Mouse (Mus musculus) MEL (cell line): ENCODE data around the gene Pogz. TPM values are rescaled to one million over a fixed set of nuclear protein-coding genes. Genes with fewer than 3 reads are reported as not detected.

Experiments
- DNase-seq: peaks from one replicate; pipeline ENCODE4 v3.0.0; 2011; ENCODE audit warnings: low read depth, low spot score
- H3K27ac ChIP-seq: 2 replicates; pipeline ENCODE4 v1.5.1; 2012; ENCODE audit warnings: low read depth, mild to moderate bottlenecking, control low read depth, low read length, moderate library complexity; ENCODE audit not compliant: control insufficient read depth
- H3K27me3 ChIP-seq, 2 experiments: fragments of 150-350 bp in 1 of 2; sonication (generic) in 1 of 2; 2 replicates each; pipeline ENCODE4 v1.6.1; 2012; ENCODE audit warnings: low read length in 2 of 2, mild to moderate bottlenecking in 2 of 2, improper control_type of control experiment in 1 of 2, moderate library complexity in 1 of 2; ENCODE audit not compliant: insufficient read depth in 2 of 2, control insufficient read depth in 1 of 2
- H3K36me3 ChIP-seq, 2 experiments: 2 replicates each; pipeline ENCODE4 v1.6.1; 2012 to 2014; ENCODE audit warnings: low read length in 2 of 2, improper control_type of control experiment in 1 of 2, inconsistent platforms in 1 of 2, mild to moderate bottlenecking in 1 of 2; ENCODE audit not compliant: insufficient read depth in 2 of 2, control insufficient read depth in 1 of 2
- H3K4me1 ChIP-seq, 2 experiments: fragments of 150-350 bp in 1 of 2; sonication (generic) in 1 of 2; 2 replicates each; pipeline ENCODE4 v1.6.1; 2012; ENCODE audit warnings: low read length in 2 of 2, improper control_type of control experiment in 1 of 2, mild to moderate bottlenecking in 1 of 2; ENCODE audit not compliant: insufficient read depth in 2 of 2, control insufficient read depth in 1 of 2
- H3K4me3 ChIP-seq, 2 experiments: fragments of 150-350 bp in 1 of 2; sonication (generic) in 1 of 2; 2 replicates each; pipeline ENCODE4 v1.5.1; 2012; ENCODE audit warnings: low read depth in 2 of 2, low read length in 2 of 2, mild to moderate bottlenecking in 2 of 2, moderate library complexity in 2 of 2, control low read depth in 1 of 2, improper control_type of control experiment in 1 of 2; ENCODE audit not compliant: control insufficient read depth in 1 of 2, insufficient read depth in 1 of 2
- H3K79me2 ChIP-seq: 2 replicates; pipeline ENCODE4 v1.6.1; 2012; ENCODE audit warnings: mild to moderate bottlenecking, low read length, moderate library complexity; ENCODE audit not compliant: control insufficient read depth, poor library complexity, insufficient read depth
- H3K9ac ChIP-seq: 2 replicates; pipeline ENCODE4 v1.6.1; 2012; ENCODE audit warnings: low read depth, mild to moderate bottlenecking, control low read depth, low read length, moderate library complexity; ENCODE audit not compliant: control insufficient read depth, poor library complexity, severe bottlenecking
- H3K9me3 ChIP-seq: fragments of 150-350 bp; sonication (generic); replicated peaks from 2 replicates; pipeline ENCODE4 v1.6.1; 2012; ENCODE audit warnings: mild to moderate bottlenecking, low read length, improper control_type of control experiment, moderate library complexity; ENCODE audit not compliant: insufficient read depth
- E2F4 ChIP-seq: IDR thresholded peaks from 2 replicates; pipeline ENCODE4 v1.6.1; 2011; ENCODE audit warnings: low read depth, low read length, improper control_type of control experiment, borderline replicate concordance
- ELF1 ChIP-seq: IDR thresholded peaks from 2 replicates; pipeline ENCODE4 v1.6.1; 2014; ENCODE audit warnings: low read depth, mild to moderate bottlenecking, inconsistent platforms, low read length, improper control_type of control experiment, moderate library complexity
- GATA1 ChIP-seq: IDR thresholded peaks from 2 replicates; pipeline ENCODE4 v1.6.1; 2011; ENCODE audit warnings: low read depth, low read length, improper control_type of control experiment
- JUND ChIP-seq: IDR thresholded peaks from 2 replicates; pipeline ENCODE4 v1.6.1; 2011; ENCODE audit warnings: low read depth, mild to moderate bottlenecking, improper control_type of control experiment, low read length
- MAFK ChIP-seq: IDR thresholded peaks from 2 replicates; pipeline ENCODE4 v1.6.1; 2011; ENCODE audit warnings: low read depth, mild to moderate bottlenecking, low read length, improper control_type of control experiment, borderline replicate concordance
- MAZ ChIP-seq: IDR thresholded peaks from 2 replicates; pipeline ENCODE4 v1.6.1; 2012; ENCODE audit warnings: low read depth, mild to moderate bottlenecking, inconsistent platforms, low read length, improper control_type of control experiment
- MEF2A ChIP-seq: IDR thresholded peaks from 2 replicates; pipeline ENCODE4 v1.6.1; 2014; ENCODE audit warnings: low read depth, mild to moderate bottlenecking, inconsistent platforms, low read length, improper control_type of control experiment; ENCODE audit not compliant: poor library complexity, insufficient replicate concordance, severe bottlenecking; ENCODE audit errors: extremely low read depth
- MXI1 ChIP-seq: IDR thresholded peaks from 2 replicates; pipeline ENCODE4 v1.6.1; 2011; ENCODE audit warnings: mild to moderate bottlenecking, low read depth, low read length, improper control_type of control experiment
- MYB ChIP-seq: IDR thresholded peaks from 2 replicates; pipeline ENCODE4 v1.6.1; 2011; ENCODE audit warnings: mild to moderate bottlenecking, low read depth, low read length, improper control_type of control experiment
- MYC ChIP-seq: IDR thresholded peaks from 2 replicates; pipeline ENCODE4 v1.6.1; 2011; ENCODE audit warnings: low read depth, mild to moderate bottlenecking, low read length, improper control_type of control experiment, moderate library complexity
- NELFE ChIP-seq: IDR thresholded peaks from 2 replicates; pipeline ENCODE4 v1.6.1; 2011; ENCODE audit warnings: low read depth, low read length, improper control_type of control experiment
- NRF1 ChIP-seq: IDR thresholded peaks from 2 replicates; pipeline ENCODE4 v1.6.1; 2014; ENCODE audit warnings: low read depth, mild to moderate bottlenecking, inconsistent platforms, low read length, improper control_type of control experiment, moderate library complexity; ENCODE audit not compliant: poor library complexity, insufficient read depth, severe bottlenecking
- POLR2A ChIP-seq, 2 experiments: IDR thresholded peaks; 2 replicates each; pipeline ENCODE4 v1.6.1; 2011 to 2012; ENCODE audit warnings: low read length in 2 of 2, mild to moderate bottlenecking in 2 of 2, control low read depth in 1 of 2, improper control_type of control experiment in 1 of 2, low read depth in 1 of 2, moderate library complexity in 1 of 2; ENCODE audit not compliant: control insufficient read depth in 1 of 2, insufficient read depth in 1 of 2, poor library complexity in 1 of 2
- POLR2AphosphoS2 ChIP-seq: IDR thresholded peaks from 2 replicates; pipeline ENCODE4 v1.6.1; 2011; ENCODE audit warnings: low read length, improper control_type of control experiment
- RAD21 ChIP-seq: IDR thresholded peaks from 2 replicates; pipeline ENCODE4 v1.6.1; 2011; ENCODE audit warnings: mild to moderate bottlenecking, low read depth, low read length, improper control_type of control experiment
- RCOR1 ChIP-seq: IDR thresholded peaks from 2 replicates; pipeline ENCODE4 v1.6.1; 2012; ENCODE audit warnings: low read depth, mild to moderate bottlenecking, inconsistent platforms, low read length, improper control_type of control experiment
- SMC3 ChIP-seq: IDR thresholded peaks from 2 replicates; pipeline ENCODE4 v1.6.1; 2011; ENCODE audit warnings: low read depth, low read length, improper control_type of control experiment
- TBP ChIP-seq: IDR thresholded peaks from 2 replicates; pipeline ENCODE4 v1.8.0; 2011; ENCODE audit warnings: low read depth, low read length, improper control_type of control experiment
- TCF12 ChIP-seq: IDR thresholded peaks from 2 replicates; pipeline ENCODE4 v1.6.1; 2014; ENCODE audit warnings: low read depth, mild to moderate bottlenecking, inconsistent platforms, low read length, improper control_type of control experiment, moderate library complexity
- UBTF ChIP-seq: IDR thresholded peaks from 2 replicates; pipeline ENCODE4 v1.6.1; 2012; ENCODE audit warnings: low read depth, mild to moderate bottlenecking, inconsistent platforms, low read length, improper control_type of control experiment, moderate library complexity, borderline replicate concordance; ENCODE audit not compliant: insufficient read depth
- USF1 ChIP-seq: IDR thresholded peaks from 2 replicates; pipeline ENCODE4 v1.6.1; 2014; ENCODE audit warnings: low read depth, mild to moderate bottlenecking, inconsistent platforms, low read length, improper control_type of control experiment, moderate library complexity
- USF2 ChIP-seq, 2 experiments: IDR thresholded peaks; 2 replicates each; pipeline ENCODE4 v1.6.1; 2011 to 2012; ENCODE audit warnings: improper control_type of control experiment in 2 of 2, low read length in 2 of 2, borderline replicate concordance in 1 of 2, inconsistent platforms in 1 of 2, low read depth in 1 of 2, mild to moderate bottlenecking in 1 of 2; ENCODE audit not compliant: insufficient read depth in 1 of 2
- ZC3H11A ChIP-seq: IDR thresholded peaks from 2 replicates; pipeline ENCODE4 v1.6.1; 2012; ENCODE audit warnings: low read depth, mild to moderate bottlenecking, inconsistent platforms, low read length, improper control_type of control experiment
- ZKSCAN1 ChIP-seq: IDR thresholded peaks from 2 replicates; pipeline ENCODE4 v1.6.1; 2012; ENCODE audit warnings: low read depth, mild to moderate bottlenecking, inconsistent platforms, low read length, improper control_type of control experiment, moderate library complexity
- ZMIZ1 ChIP-seq: IDR thresholded peaks from 2 replicates; pipeline ENCODE4 v1.6.1; 2012; ENCODE audit warnings: low read depth, mild to moderate bottlenecking, inconsistent platforms, low read length, improper control_type of control experiment, moderate library complexity
- polyA plus RNA-seq, 2 experiments: library from polyadenylated mRNA; stranded (reverse) in 1 of 2; unstranded in 1 of 2; fragments of >175 nt in 1 of 2; fragments of >200 nt in 1 of 2; gene quantifications; 2 replicates each; pipeline versions ENCODE4 v1.2.1 to v1.2.4; 2012; ENCODE audit warnings: low replicate concordance in 2 of 2, low read depth in 1 of 2; ENCODE audit not compliant: insufficient read length in 2 of 2, insufficient read depth in 1 of 2, missing spikeins in 1 of 2
- total RNA-seq: library from RNA; depleted of rRNA; stranded (reverse); fragments of 300-350 nt; gene quantifications from 2 replicates; pipeline ENCODE4 v1.2.3, GENCODE M21; 2012

Gene Pogz
- total and polyA plus RNA-seq, 3 experiments: 10.6 to 31.6 TPM; not detected in 1

DNA sequence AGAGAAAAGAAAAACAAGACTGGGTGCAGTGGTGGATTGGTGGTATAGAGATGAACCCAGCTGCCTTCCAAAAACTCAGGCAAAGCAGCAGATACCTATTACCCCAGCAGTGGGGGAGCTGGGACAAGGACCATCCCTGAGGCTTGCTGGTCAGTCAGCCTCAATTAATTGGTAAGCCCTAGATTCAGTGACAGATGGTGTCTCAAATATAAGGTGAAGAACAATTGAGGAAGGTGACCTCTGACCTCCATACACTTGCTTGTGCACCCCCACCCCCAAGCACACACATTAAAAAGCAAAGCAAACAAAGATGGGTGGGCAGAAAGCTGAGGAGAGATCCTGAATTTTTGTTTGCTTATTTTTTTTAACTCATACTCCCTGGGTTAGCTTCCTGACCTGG is 41.2 kb upstream of the Pogz start:
- DNase-seq: no peak
- H3K9me3 ChIP-seq: no peaks in the 10 kb centered on the region
- H3K4me1 ChIP-seq: 0 out of 4 replicates have a peak, but pooled peaks cover 0 to 2% of the 10 kb centered on the region in 2 experiments
- TF ChIP-seq MEF2A: no peak
- no peak for TF ChIP-seq POLR2AphosphoS2
- no peak for TF ChIP-seq GATA1
- TF ChIP-seq ELF1: no peak
- TF ChIP-seq MYC: no peak
- no peak for TF ChIP-seq MXI1
- TF ChIP-seq E2F4: no peak
- TF ChIP-seq MAFK: no peak
- TF ChIP-seq TBP: no peak
- TF ChIP-seq MYB: no peak
- no peak for TF ChIP-seq ZC3H11A
- TF ChIP-seq JUND: no peak
- no peak for TF ChIP-seq RCOR1
- no peak for TF ChIP-seq ZMIZ1
- TF ChIP-seq RAD21: no peak
- TF ChIP-seq ZKSCAN1: no peak
- no peak for TF ChIP-seq POLR2A (IDR thresholded peaks at IDR 0.05; ENCODE audit: control insufficient read depth in 1 of 2, insufficient read depth in 1 of 2, low read depth in 1 of 2, low read length in 2 of 2, poor library complexity in 1 of 2)
- TF ChIP-seq UBTF: no peak
- H3K36me3 ChIP-seq: no peaks in the 10 kb centered on the region
- H3K79me2 ChIP-seq: no peaks in the 10 kb centered on the region
- no peak overlapping the region for H3K4me3 ChIP-seq
- peaks cover 7 to 8% of the 10 kb centered on the region in 2 experiments for H3K27me3 ChIP-seq
- H3K9ac ChIP-seq: no peak overlapping the region
- no peak overlapping the region for H3K27ac ChIP-seq

DNA sequence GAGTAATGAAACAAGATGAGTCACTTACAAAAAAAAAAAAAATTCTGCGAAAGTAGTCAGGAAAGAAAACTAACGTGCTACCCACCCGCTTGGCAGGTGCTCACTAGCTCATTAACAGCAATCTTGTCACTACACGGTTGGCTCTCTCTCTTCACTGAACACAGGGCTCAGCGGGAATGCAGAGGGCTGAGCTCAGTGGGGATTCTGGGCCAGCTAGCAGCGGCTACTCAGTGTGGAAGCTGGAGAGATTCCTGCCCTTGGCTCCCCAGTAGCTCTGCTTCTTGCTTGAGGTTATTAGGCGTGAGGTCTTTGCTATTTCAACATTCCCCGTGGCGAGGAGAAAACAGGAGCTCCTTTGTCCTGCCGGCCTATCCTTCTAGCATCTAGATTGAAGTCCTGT is 33.2 kb upstream of the Pogz start:
- no peak for TF ChIP-seq USF1
- no peak for TF ChIP-seq NELFE
- no peak for TF ChIP-seq MXI1
- TF ChIP-seq ZKSCAN1: no peak
- TF ChIP-seq SMC3: no peak
- TF ChIP-seq MAZ: no peak
- no peak for TF ChIP-seq MEF2A
- no peak for TF ChIP-seq RCOR1
- no peak for TF ChIP-seq TCF12
- no peak for TF ChIP-seq USF2 (IDR thresholded peaks at IDR 0.05; ENCODE audit: borderline replicate concordance in 1 of 2, insufficient read depth in 1 of 2, low read depth in 1 of 2, low read length in 2 of 2)
- TF ChIP-seq NRF1: no peak
- H3K27me3 ChIP-seq: peaks cover 15 to 17% of the 10 kb centered on the region in 2 experiments
- H3K4me3 ChIP-seq: no peak overlapping the region
- H3K4me1 ChIP-seq: no peaks in the 10 kb centered on the region
- no peak overlapping the region for H3K9ac ChIP-seq
- DNase-seq: no peak
- no peaks in the 10 kb centered on the region for H3K9me3 ChIP-seq
- no peak overlapping the region for H3K27ac ChIP-seq
- H3K79me2 ChIP-seq: no peaks in the 10 kb centered on the region
- H3K36me3 ChIP-seq: no peaks in the 10 kb centered on the region
